Mouse (Mus musculus): ENCODE results near the gene Stx17.
A peak's percentile ranks its signal among the peaks of the same experiment; 100 is the strongest.

Gene Stx17

DNA sequence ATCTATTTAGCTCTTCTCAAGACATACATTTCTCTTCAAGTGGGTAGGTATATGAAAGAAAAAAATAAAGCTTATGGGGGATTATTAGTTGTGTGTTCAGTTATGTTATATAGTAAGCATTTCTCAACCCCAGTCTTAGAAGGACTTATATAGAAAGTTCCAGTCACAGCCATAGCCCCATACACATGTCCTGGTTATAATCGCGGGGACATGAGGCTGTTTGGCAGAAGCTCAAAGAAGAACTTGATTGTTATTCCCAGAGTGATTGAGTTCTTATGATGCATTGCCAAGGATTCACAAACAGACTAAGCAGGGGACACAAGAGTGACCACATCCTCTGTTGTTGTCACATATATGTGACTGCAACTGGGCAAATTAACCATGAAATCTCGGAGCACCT is 51.0 kb downstream of the Stx17 start:
- DNase-seq: no peak

DNA sequence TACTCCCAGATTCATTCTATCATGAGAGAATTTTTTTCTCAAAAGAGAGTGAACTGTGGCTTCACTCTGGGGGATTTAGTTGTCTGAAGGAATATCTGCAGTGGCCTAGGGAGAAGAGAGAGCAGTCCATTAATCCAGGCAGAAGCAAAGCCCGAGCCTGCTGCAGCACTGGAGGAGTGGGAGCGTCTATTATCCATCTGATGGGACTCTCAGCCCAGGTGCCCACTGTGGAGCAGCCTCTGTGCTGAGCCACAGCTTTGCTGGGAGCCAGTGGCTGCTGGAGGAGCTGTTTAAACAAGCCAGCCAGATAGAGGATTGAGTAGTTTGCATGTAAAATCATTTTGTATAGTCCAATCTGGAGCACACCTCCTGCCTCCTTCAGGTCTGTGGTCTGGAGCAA is 56.2 kb downstream of the Stx17 start:
- DNase-seq: no peak

DNA sequence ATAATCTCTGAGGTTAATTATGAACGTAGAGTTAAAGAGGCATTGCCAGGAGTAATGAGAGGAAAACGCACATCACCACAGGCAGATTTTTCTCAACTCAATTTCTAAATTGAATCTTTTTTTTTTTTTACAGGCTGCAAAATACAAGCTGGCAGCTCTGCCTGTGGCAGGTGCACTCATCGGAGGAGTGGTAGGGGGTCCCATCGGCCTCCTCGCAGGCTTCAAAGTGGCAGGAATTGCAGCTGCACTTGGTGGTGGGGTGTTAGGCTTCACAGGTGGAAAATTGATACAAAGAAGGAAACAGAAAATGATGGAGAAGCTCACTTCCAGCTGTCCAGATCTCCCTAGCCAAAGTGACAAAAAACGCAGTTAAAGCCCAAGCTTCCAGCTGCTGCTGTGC is 56.7 kb downstream of the Stx17 start:
- DNase-seq: no peak

DNA sequence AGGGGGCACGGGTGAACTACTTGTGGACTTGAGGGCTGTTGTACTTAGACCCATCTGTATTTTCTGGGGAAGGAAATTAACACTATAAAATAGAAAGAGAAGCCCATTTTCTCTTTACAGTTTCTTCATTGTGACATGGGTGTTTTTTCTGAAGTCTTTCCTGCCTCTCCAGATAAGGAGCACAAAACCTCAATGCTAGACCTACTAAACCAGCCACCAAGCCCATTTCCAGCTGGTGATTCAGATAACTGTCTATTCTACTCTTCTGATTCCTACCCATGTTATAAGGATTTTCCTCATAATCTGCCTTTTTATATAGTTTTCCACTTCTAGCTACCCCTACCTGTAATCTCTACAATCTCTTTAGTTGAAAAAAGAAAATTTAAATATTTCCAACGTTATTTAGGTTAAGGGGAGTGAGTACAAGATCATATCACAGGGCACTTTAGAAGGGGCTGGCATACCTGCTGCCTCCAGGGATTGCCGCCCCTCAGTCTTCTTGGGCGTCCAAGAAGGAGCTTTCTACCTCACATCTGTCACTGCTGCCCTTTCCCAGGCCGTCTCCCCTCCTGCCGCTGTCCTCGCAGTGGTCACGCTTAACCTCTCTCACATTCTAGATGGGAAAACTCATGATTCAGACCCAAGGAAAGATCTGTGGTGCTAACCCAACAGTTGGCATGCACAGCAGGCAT is 57.5 kb downstream of the Stx17 start:
- no peak for DNase-seq

DNA sequence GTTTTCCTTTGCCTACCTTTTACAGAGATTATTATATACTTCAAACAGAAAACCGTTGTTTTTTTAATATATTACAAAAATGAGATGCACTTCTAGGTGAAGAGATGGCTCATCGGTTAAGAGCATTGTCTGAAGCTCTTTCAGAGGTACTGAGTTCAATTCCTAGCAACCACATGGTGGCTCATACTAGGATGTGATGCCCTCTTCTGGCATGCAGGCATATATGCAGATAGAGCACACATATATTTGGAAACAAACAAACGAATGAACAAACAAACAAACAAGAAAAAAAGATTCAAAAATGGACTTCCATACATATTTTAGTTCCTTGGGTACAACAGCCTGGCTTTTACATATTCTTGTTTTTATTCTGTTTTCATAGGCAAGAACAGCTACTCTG is 73.2 kb downstream of the Stx17 start:
- no peak for DNase-seq

DNA sequence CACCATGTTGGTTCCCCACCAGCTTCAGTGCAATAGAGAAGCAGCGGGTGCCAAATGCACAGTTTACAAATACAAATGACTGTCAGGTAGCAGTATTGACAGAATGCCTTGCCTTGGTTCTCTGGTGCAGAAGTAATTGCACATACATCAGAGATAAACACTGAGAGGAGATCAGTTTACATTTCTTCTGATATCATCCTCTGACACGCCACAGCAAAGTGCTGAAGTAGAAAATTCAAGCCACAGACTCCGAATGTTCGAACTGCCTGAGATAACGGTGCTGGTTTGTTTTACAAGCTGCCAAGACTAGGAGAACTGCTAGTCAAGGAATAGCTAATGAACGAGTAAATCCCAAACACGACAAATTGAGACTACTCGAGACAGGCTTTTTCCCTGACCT is 73.7 kb downstream of the Stx17 start:
- no peak for DNase-seq

DNA sequence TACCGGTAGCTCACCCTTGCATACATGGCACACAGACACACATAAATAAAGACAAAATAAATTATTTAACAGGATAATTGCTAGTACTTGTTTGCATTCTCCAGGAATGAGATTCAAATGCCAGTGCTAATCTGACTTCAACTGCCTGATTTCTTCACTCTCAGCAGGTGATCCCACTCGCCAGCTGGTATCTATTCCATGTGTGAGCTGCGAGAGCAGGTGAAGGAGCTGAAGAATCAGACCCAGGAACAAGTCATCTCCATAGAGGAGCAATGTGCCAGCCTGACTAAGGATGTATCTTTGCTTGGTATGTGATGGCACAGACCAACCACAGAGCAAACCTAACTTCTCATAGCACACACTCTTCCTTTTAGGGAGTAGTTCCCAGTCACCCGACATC is 78.8 kb downstream of the Stx17 start:
- DNase-seq: no peak

DNA sequence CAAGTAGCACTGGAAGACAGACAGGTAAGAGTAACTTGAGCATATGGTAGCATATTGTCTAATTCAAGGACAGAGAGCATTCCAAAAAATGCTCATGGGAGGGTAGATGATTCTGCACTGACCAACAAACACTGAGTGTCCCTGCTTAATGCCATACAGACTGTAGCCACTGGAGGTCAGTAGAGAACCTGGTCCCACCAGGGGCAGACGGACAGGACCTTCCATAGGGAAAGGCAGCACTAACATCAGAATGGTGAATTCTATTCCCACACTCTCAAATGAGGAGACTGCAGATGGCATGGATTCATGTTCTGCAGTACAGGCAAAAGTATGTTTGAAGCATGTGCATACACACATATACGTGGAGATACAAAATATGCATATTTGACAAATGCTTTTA is 100.5 kb downstream of the Stx17 start:
- peak; percentile 34 to 80 for DNase-seq

DNA sequence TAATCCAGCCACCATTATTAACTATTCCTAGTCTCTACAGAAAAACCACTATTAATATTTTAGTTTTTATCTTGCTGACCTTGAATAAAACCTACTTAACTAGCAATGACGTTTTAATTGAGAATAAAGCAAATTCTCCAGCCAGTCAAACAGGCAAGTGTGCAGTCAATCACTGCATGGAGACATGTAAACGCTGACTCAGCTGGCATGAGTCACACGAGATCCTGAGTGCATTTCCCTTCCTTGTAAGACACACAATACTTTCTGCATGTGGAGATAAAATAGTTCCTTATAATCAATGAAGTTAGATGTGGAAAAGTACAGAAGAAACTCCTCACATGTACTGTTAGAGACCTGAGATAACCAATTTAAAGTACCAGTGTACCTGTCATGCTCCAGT is 100.9 kb downstream of the Stx17 start:
- no peak for DNase-seq

DNA sequence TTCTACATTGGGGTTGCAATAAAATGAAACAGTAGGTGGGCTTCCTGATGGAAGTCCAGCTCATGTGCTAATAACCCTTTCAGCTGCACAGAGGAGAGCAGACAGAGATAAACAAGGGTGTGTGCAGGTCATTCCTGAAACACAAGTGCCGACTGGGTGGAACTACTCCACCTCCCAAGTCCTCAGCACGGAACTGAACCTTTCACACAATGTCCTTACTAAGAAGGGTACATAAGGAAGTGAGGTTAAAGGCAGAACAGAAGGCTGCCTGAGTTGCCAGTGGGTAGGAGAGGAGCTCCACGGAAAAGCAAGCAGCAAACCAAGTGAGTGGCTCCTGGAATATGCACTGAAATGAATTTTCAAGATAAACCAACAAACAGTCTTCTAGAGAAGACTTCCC is 102.1 kb downstream of the Stx17 start:
- no peak for DNase-seq
